Mouse (Mus musculus): Measurements from ENCODE around the gene Nmnat2. TPM values are rescaled to one million over a fixed set of nuclear protein-coding genes. Genes with fewer than 3 reads are reported as not detected.

Gene Nmnat2
- polyA plus RNA-seq, 1 experiment from 2014 or later, result 1.3 TPM

Other genes starting within 250 kb of the Nmnat2 start
- not detected in 2 replicates for gene Apobec4, start 204.4 kb upstream of the Nmnat2 start, polyA plus RNA-seq (2015; fragmentation: Nextera tagmentation; extraction: Ambion mirVana)
- gene Rgl1, start 188.6 kb upstream of the Nmnat2 start, polyA plus RNA-seq (2015; fragmentation: Nextera tagmentation; extraction: Ambion mirVana), result 45.4 and 45.8 TPM in 2 replicates
- 372 and 389 TPM in 2 replicates for gene Arpc5, start 188.5 kb upstream of the Nmnat2 start, polyA plus RNA-seq (2015; fragmentation: Nextera tagmentation; extraction: Ambion mirVana)
- 10.6 and 13.0 TPM in 2 replicates for gene Ncf2, start 154.8 kb upstream of the Nmnat2 start, polyA plus RNA-seq (2015; fragmentation: Nextera tagmentation; extraction: Ambion mirVana)
- 17.1 and 17.8 TPM in 2 replicates for gene Smg7, start 52.3 kb upstream of the Nmnat2 start, polyA plus RNA-seq (2015; fragmentation: Nextera tagmentation; extraction: Ambion mirVana)
- 6.0 and 6.6 TPM in 2 replicates for gene Lamc2, start 231.5 kb downstream of the Nmnat2 start, polyA plus RNA-seq (2015; fragmentation: Nextera tagmentation; extraction: Ambion mirVana)

Data from intestine, embryonic 16.5 days (tissue).